Mouse (Mus musculus) CD4-positive helper T cell, adult 2 months (primary cell): ENCODE data around the gene Sp6.
A peak's percentile ranks its signal among the peaks of the same experiment; 100 is the strongest.

Experiments
- DNase-seq: peaks from one replicate; pipeline ENCODE4 v3.0.0-alpha.2; 2012; ENCODE audit warnings: low read depth, missing footprints, low spot score

The Sp6 gene

DNA sequence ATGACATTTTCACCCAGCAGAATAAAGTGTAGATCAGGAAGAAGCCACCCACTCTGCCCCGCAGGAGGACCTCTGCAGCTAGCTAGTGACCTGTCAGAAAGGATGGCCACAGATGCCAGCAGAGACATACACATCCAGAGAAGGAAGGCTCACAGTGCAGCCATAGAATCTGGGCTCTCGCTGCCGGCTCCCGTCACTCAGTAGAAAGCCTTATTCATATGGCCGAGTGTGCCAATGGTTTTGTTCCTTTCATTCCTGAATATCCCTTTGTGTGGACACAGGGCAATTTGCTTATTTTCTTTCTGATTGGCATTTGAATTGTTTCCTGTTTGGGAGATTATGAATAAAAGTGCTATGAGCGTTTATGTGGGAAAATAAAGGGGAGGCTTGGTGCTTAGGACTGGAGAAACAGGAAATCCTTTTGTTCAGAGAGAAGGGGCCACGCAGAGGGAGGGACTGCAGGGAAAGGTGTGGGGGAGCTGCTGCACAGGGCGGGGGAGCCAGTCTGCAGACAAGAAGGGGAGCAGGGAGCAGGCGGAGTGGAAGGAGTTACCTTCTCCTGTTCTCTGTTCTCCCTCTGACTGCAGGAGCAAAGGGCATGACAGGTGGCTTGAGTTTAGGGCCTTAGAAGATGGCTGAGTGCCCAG lies 50.2 kb downstream of the Sp6 start:
- DNase-seq, result no peak

DNA sequence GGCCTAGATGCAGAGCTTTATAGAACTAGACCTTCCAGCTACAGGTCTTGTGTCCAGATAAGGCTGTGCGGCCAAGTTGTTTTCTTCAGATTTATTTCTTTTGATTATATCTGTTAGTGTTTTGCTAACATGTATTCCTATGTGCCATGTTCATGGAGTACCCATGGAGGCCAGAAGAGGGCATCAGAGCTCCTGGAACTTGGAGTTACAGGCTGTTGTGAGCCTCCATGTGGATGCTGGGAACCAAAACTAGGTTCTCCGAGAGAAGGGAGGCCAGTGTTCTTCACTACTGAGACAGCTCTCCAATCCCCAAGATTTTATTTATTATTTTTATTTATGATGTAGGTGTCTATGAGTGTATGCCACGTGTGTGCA lies 50.7 kb downstream of the Sp6 start:
- no peak for DNase-seq

DNA sequence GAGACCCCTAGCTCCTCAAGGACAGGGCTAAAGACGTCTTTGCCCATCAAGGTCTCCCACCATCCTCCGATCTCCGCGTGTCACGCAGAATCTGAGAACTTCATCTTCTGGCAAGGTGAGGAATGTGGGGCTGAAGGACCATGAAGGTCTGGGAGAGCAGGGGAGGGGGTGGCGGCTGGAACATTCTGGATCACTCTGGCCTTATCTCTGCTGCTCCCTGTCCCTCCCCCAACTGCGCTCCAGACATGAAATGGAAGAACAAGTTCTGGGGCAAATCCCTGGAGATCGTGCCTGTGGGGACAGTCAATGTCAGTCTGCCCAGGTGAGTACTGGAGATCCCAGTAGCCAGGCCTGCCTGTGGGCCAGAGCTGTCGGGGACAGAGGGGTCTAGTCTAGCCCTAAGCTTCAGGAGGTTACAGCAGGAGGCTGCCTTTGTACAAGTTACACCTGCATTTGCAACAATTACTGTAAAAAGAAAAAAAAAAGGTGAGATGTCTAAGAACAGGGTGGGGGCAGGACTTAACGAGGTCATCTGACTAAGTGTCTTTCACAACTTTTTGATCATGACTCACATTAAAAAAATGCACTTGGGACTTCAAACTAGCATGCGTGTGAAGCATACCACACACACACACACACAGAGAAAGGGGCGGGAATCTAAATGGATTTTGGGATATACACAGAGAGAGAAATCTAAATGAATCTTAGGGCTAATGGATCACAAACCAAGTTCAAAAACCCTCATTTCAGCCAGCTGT lies 52.5 kb downstream of the Sp6 start:
- DNase-seq, result no peak

DNA sequence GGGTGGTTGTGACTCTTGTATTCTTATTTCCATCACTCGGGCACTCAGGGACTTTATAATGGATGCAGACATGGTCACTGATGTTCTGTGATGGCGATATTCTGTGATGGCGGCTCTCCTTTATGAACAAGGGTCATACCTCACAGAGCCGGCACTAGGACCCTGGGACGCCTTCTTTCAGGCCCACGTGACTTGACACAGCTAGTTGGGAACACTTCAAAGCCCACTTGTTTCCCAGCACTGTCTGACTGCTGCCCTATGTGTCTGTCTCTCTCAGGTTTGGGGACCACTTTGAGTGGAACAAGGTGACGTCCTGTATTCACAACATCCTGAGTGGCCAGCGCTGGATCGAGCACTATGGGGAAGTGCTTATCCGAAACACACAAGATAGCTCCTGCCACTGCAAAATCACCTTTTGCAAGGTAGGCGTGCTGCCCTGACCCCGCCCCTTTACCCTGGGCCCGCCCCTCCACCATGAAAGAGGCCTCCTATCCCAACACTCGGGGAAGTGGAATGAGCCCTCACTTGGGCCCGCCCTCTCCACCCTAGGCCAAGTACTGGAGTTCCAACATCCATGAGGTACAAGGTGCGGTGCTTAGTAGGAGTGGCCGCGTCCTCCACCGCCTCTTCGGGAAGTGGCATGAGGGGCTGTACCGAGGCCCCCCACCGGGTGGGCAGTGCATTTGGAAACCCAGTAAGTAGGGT lies 53.6 kb downstream of the Sp6 start:
- DNase-seq, result no peak

DNA sequence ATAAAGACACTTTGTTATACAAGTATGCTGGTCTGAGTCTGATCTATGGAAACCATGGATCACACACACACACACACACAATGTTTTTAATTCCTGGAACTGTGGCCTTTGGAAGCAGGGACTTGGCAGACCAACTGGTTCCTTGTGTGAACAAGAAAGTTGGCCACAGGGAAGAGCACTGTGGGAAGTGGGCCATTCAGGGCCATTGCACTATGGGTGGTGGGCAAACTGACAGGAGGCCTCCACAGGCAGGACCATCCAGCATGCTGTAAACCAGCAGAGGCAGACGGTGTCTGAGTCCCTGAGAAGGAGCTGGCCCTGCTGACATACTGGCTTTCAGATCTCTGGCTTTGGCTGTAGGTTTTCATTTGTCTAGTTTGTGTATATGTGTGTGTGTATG lies 56.1 kb downstream of the Sp6 start:
- DNase-seq, result no peak

DNA sequence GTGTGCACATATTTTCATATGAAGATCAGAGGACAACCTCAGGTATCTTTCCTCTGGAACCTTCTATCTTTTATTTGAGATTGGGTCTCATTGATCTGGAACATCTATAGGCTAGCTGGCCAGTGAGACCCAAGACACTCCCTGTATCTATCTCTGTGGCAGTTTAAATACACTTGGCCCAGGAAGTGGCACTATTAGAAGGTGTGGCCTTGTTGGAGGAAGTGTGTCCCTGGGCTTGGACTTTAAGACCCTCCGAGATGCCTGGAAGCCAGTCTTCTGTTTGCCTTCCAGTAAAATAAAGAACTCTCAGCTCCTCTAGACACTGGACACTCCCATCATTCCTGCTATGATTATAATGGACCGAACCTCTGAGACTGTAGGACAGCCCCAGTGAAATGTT lies 56.6 kb downstream of the Sp6 start:
- DNase-seq, result no peak

DNA sequence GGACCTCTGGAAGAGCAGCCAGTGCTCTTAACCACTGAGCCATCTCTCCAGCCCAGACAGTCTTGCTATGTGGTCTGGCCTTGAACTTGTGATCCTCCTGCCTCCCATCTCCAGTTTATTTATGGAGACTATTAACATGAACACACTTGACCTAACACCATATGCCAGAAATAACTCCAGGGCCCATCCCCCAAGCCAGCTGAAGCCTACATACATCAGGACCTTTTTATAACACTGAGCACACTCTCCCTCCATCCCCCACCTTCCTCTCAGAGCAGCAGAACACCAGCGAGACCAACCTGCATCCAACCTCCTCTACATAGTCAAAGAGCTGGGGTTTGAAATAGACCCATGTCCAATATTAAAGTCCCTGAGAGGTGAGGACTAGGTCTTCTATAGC lies 57.9 kb downstream of the Sp6 start:
- DNase-seq, result no peak

DNA sequence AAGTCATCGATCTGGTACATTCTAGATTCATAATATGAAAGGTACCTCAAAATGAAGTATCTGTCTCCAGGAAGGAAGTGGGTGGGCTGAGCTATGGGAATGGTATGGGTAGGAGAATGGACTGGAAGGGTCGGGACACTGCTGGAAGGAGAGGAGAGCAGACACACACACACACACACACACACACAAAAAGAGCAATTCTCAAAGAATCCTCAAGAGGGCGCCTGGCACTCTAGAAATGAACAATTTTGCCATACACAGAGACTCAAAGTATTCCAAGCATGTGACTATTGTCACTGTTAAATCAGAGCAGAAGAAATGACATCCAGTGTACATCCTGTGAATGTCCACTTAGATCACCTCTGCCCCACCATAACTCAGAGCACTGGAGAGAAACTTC lies 59.3 kb downstream of the Sp6 start:
- DNase-seq, result peak; percentile 60

DNA sequence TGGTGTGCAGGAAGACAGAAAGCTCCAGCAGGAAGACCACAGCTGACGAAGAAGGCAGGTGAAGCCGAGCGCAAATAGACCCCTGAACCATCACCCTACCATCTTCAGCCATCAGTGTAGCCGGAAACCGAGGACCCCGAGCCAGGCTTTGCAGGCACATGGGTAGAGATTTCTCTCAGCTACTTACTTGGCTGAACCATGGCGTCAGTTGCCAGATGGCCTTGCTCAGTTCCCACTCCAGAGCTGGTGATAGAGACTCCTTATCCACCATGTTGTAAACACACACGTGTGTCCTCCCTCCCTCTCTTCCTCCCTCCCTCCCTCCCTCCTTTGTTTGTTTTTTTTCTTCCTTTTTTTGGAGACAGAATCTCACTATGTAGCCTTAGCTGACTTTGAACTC lies 61.0 kb downstream of the Sp6 start:
- DNase-seq, result no peak
